Mouse (Mus musculus) embryonic fibroblast, embryonic 13.5 days (primary cell): ENCODE measurements around the gene Atp2a3. TPM values are rescaled to one million over a fixed set of nuclear protein-coding genes. Genes with fewer than 3 reads are reported as not detected.

ENCODE experiments used
- H3K27ac ChIP-seq: 2 replicates; pipeline ENCODE4 v1.5.1; 2012; ENCODE audit warnings: low read length, control low read depth, inconsistent platforms; ENCODE audit not compliant: insufficient read depth
- H3K4me1 ChIP-seq: 2 replicates; pipeline ENCODE4 v1.6.1; 2011; ENCODE audit warnings: low read length; ENCODE audit not compliant: control insufficient read depth, insufficient read depth
- H3K4me3 ChIP-seq: 2 replicates; pipeline ENCODE4 v1.5.1; 2011; ENCODE audit warnings: mild to moderate bottlenecking, control low read depth, low read length; ENCODE audit not compliant: insufficient read depth
- CTCF ChIP-seq: IDR thresholded peaks from 2 replicates; pipeline ENCODE4 v1.5.1; 2011; ENCODE audit warnings: mild to moderate bottlenecking, control low read depth, low read length, moderate library complexity, borderline replicate concordance; ENCODE audit not compliant: insufficient read depth
- POLR2A ChIP-seq: IDR thresholded peaks from 2 replicates; pipeline ENCODE4 v1.6.1; 2011; ENCODE audit warnings: low read depth, mild to moderate bottlenecking, control low read depth, low read length, moderate library complexity
- polyA plus RNA-seq: library from polyadenylated mRNA; stranded (reverse); fragments of >200 nt; gene quantifications from 2 replicates; pipeline ENCODE4 v1.2.4, GENCODE M21; 2011; ENCODE audit warnings: low read depth; ENCODE audit not compliant: missing spikeins, insufficient read length

The Atp2a3 gene
- polyA plus RNA-seq, 1 experiment, result 0.30 TPM

DNA sequence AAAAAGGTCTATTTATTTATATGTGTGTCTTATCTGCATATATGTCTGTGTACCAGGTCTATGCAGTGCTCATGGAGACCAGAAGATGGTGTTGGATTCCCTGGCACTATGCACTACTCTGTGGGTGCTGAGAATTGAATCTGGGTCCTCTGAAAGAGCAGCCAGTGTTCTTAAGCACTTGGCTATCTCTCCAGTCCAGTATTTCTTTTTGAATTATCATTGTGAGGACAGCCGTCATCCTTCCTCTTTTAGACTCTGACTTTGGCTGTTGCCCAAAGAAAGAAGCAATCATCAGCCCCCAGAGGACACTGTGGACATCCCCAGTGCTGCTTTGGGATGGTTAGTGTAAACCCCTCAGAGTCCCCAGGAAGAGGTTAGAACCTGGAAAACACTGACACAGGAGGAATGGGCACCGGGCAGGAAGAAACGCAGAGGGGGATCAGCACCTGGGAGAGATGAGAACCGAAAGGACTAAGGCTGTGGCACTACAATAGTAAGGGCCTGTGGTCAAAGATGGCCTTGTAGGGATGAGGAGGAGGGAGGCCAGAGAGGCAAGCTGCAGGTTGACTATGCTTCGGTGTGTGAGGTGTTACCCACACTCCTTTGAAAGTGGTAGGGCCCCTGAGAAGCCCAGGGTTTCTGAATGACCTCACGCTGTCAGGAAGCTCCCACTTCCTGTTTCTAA lies 15.0 kb upstream of the Atp2a3 start:
- H3K27ac ChIP-seq, result no peak overlapping the region
- TF ChIP-seq CTCF, result no peak
- TF ChIP-seq POLR2A, result no peak
- no peaks in the 10 kb centered on the region for H3K4me1 ChIP-seq
- no peak overlapping the region for H3K4me3 ChIP-seq

DNA sequence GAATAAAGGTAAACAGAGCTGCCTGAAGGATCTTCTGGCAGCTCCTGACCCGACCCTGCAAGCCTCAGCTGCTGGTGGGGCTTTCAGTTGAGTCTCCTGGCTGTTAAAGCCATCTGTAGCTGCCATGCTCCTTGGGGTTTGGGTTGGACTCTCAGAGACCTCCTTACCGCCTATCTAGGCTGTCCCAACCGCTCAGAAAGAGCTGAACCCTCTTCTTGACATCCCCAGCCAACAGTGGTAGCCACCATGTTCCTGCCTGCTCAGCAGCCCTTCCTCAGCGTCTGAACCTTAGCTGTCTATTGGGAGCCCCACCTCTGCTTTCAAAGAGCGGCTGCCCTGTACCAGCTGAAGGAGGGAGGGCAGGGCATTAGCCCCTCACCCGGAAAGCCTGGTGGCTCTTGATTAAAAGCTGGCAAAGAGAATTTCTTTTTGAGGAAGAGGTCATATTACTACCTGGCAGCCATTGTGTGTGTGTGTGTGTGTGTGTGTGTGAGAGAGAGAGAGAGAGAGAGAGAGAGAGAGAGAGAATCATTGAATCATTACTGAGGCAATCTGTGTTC lies 14.3 kb upstream of the Atp2a3 start:
- TF ChIP-seq CTCF (no peak), POLR2A (no peak)
- H3K4me3 ChIP-seq, result no peak overlapping the region
- no peak overlapping the region for H3K27ac ChIP-seq
- H3K4me1 ChIP-seq, result no peaks in the 10 kb centered on the region

DNA sequence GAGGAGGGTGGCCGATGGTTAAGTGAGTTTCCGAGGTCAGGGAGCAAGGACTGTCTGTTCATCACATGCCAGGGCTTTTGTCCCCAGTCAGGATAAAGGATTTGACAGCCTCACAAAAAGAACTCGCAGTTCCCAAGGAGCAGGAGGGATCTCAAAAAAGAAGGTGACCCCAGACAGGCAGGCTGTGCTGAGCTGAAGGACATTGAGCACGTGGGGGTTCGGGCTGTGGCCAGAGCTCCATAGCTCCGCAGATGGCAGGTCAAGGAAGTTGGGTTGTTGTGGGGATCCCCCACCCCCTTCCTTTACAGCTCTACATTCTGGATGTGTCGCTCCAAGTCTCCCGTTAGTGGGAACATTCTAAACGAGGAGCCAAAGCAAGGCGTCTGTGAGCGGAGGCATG lies 13.1 kb upstream of the Atp2a3 start:
- H3K4me1 ChIP-seq, result no peaks in the 10 kb centered on the region
- TF ChIP-seq CTCF (no peak), POLR2A (no peak)
- H3K4me3 ChIP-seq, result no peak overlapping the region
- no peak overlapping the region for H3K27ac ChIP-seq

DNA sequence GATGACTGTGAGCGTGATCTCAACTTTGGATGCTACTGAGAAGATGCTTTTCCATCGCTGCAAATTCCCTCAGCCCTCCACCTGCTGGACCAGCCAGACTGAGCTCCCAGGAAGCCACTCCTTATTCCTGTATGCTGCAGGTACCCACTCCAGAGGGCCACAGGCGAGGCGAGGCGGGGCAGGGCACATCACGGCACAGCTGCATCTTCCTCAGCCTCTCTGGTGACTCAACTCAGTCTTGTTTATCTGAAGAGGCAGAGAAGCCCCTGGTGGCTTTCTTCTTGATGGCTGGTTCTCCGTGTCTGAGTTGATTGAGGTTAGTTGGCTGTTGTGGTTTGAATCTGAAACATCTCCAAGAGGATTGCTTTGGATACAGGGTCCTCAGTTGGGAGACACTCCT lies 12.7 kb upstream of the Atp2a3 start:
- no peak overlapping the region for H3K4me3 ChIP-seq
- no peaks in the 10 kb centered on the region for H3K4me1 ChIP-seq
- TF ChIP-seq POLR2A (no peak), CTCF (no peak)
- no peak overlapping the region for H3K27ac ChIP-seq

DNA sequence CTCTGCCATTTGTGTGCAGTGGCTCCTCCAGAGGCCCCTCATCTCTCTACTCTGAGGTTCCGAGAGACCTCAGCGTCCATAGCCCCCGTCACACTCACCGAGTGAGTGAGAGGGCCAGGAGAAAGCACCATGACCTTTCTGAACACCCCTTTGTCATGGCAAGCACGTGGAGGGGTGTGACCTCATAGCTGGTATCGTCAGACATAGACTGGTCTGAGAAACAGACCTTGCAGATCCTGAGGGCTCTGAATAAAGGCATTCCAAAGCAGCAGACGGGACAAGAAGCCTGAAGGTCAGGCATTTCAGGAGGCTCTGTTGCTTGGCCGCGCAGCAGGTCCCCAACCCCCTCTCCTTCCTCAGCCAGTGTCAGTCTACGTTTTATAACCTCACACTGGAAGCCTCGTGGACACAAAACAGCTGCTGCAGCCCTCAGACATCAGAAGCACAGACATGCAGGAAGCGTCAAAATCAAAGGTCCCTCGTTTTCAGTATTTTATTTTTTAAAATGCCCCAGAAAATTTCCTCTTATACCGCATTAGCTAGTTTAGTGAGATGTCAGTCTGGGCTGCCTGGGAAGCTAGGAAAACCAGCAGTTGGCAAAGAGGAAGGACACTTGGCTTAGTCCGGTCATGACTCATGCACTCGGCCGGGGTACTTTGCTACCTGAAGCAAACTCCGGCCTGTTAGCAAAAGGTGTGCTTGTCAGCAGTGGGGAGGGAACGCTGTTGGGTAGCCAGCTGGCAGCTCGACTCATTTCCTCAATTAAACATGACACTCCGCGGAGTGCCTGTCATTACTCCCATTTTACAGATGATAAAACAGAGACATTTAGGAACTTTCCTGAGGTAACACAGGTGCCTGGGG lies 9.6 kb upstream of the Atp2a3 start:
- Histone ChIP-seq H3K4me1 (no peaks in the 10 kb centered on the region), H3K4me3 (no peak overlapping the region), H3K27ac (no peak overlapping the region)
- TF ChIP-seq POLR2A (no peak), CTCF (no peak)

DNA sequence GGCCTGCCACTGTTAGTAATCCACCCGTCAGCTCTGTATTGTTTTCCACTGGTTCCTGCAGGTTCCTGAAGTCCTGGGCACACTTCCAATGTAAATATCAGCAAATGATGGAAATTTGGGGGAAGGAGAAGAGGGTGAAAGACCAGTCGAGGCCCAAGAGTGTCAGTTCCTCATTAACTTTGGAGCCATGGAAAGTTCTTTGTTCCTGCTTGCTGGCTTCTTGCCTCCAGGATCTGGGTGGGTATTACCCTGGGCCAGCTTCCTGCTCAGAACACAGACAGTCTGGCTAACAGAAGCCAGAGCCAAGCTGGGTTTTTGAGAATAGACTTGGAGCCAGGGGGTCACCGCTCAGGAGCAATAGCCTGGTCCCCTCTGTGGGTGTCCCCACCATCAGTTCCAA lies 8.7 kb upstream of the Atp2a3 start:
- TF ChIP-seq POLR2A, result no peak
- no peak for TF ChIP-seq CTCF
- Histone ChIP-seq H3K27ac (no peak overlapping the region), H3K4me3 (no peak overlapping the region), H3K4me1 (no peaks in the 10 kb centered on the region)

DNA sequence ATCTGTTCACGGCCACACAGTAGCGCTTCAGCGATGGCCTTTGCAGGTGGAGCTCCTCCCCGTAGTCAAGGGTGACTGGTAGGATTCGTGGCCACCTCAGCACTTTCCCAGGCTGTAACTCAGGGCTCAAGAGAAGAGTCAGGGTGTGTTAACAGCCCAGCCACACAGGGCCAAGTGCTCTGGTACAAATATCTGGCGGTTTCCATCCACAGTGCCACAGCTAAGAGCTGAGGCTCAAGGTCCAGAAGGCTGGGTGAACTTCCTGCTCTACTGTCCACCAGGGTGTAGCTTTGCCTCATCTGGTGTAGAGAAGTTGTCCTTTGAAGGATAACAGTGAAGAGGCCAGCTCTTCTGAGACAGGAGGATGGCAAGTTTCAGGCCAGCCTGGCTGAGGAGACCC lies 8.3 kb upstream of the Atp2a3 start:
- no peak overlapping the region for H3K27ac ChIP-seq
- TF ChIP-seq POLR2A, result no peak
- TF ChIP-seq CTCF, result no peak
- no peak overlapping the region for H3K4me3 ChIP-seq
- H3K4me1 ChIP-seq, result no peaks in the 10 kb centered on the region

DNA sequence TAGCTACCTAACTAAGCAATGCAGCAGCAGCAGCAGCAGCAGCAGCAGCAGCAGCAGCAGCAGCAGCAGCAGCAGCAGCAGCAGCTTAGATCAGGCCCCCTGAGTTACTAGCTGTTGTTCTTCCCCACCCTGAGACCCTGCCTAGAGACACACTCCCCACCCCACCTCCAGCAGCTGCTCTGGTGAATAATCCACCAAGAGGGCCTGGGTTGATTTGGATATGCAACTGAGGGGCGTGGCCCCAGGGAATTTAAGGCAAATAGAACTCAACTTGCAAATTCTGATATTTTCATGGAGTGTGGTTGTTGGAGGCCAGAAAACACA lies 7.9 kb upstream of the Atp2a3 start:
- no peak overlapping the region for H3K27ac ChIP-seq
- no peaks in the 10 kb centered on the region for H3K4me1 ChIP-seq
- H3K4me3 ChIP-seq, result no peak overlapping the region
- no peak for TF ChIP-seq POLR2A
- no peak for TF ChIP-seq CTCF

DNA sequence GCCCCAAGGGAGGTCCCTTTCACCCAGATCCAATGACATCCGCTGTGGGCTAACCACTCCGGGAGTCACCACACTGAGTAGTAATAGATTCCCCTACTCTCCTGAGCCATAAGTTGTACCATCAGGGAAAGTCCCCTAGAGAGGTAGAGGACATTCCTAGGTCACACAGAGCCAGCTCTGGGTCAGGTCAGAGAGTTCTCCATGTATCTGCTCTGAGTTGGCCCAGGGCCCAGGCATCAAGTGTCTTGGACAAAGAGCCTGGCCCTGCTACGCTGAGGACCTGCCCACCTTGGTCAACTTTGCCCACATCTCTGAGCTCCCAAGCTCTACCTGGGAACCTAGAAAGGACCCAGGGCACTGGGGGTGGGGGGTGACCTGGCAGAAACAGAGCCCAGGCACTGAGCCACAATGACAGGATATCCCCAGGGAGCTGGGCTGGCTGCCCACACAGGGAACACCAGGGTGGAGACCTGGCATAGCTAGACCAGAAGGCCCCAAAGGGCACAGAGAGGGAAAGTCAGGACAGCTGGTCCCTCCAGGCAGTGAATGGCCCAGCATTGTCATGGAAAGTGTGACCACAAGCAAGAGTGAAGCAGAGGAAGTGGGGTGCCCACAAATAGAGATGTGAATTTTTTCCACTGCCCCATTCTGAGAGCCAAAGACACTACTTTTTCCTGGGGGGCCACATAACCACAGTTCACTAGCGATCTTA lies 7.4 kb upstream of the Atp2a3 start:
- TF ChIP-seq CTCF (no peak), POLR2A (no peak)
- no peaks in the 10 kb centered on the region for H3K4me1 ChIP-seq

More for the DNA sequence above, 7.4 kb upstream of the Atp2a3 start:
- H3K4me3 ChIP-seq, result no peak overlapping the region
- no peak overlapping the region for H3K27ac ChIP-seq
